Mouse (Mus musculus): ENCODE results near the gene Kcnip3. TPM values are rescaled to one million over a fixed set of nuclear protein-coding genes. Genes with fewer than 3 reads are reported as not detected.

Kcnip3 gene
- polyA plus RNA-seq, 1 experiment from 2014 or later, result 0.31 TPM

DNA sequence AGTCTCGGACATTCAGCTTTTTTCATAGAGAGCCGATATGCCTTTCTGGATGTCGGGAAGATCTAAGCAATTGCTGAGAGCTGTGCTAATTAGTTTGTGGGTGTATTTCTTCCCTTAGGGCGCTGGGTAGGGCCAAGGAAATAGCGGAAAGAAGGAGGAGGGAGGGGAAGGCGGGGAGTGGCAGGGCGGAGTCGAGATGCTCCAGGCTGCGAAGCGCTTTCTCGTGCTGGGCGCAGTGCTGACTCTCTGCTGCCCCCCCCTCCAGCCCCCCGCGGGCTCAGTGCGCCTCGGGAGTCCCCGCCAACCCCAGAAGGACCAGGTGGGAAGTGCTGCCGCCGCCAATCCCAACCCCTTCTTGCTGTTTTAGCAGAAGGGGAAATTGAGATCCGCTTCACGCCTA lies 38.9 kb downstream of the Kcnip3 start:
- WGBS (ENCODE audit: insufficient replicate concordance), result under 1% methylated on average over 15 of the region's 21 CpGs
- Histone ChIP-seq H3K27ac (ENCODE audit: low read length) (no peak overlapping the region), H3K4me2 (ENCODE audit: low read depth, low read length) (peak overlapping the region; percentile 57), H3K9me3 (replicated peaks; ENCODE audit: control insufficient read depth, low read length) (no peaks in the 10 kb centered on the region), H3K27me3 (ENCODE audit: control insufficient read depth, insufficient read depth, low read depth, low read length) (peaks cover 59% of the 10 kb centered on the region), H3K36me3 (ENCODE audit: control insufficient read depth, insufficient read depth) (no peaks in the 10 kb centered on the region), H3K4me1 (ENCODE audit: control insufficient read depth, low read depth, low read length) (peaks cover 2% of the 10 kb centered on the region), H3K4me3 (ENCODE audit: low read depth, low read length) (peak overlapping the region; percentile 41), H3K9ac (ENCODE audit: low read depth, low read length) (no peak overlapping the region)
- no peak for ATAC-seq (ENCODE audit: low read depth)

DNA sequence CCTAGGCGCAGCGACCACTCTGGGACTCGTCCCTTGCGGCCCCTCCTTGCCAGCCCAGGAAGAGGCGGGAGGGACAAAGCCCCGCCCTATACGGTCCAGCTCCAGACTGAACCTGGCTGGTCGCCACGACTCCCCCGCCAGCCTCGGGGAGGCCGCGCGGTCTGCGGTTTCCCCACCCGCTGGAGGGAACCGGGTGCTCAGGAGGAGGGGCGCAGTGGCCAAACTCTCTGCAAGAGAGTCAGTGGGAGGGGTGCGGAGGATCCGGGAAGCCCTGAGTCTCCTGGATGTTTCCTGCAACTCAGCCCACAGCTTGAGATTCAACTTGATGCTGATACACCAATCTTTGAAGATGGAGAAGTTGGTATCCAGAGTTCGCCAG lies 39.4 kb downstream of the Kcnip3 start:
- H3K4me1 ChIP-seq (ENCODE audit: control insufficient read depth, low read depth, low read length), result peaks cover 2% of the 10 kb centered on the region
- H3K9me3 ChIP-seq (replicated peaks; ENCODE audit: control insufficient read depth, low read length), result no peaks in the 10 kb centered on the region
- H3K27ac ChIP-seq (ENCODE audit: low read length), result no peak overlapping the region
- peak; percentile 44 for ATAC-seq (ENCODE audit: low read depth)
- peak overlapping the region; percentile 57 for H3K4me2 ChIP-seq (ENCODE audit: low read depth, low read length)
- no peaks in the 10 kb centered on the region for H3K36me3 ChIP-seq (ENCODE audit: control insufficient read depth, insufficient read depth)
- no peak overlapping the region for H3K9ac ChIP-seq (ENCODE audit: low read depth, low read length)
- under 1% methylated on average over 21 of the region's 21 CpGs for WGBS (ENCODE audit: insufficient replicate concordance)
- peak overlapping the region; percentile 41 for H3K4me3 ChIP-seq (ENCODE audit: low read depth, low read length)
- peaks cover 59% of the 10 kb centered on the region for H3K27me3 ChIP-seq (ENCODE audit: control insufficient read depth, insufficient read depth, low read depth, low read length)

DNA sequence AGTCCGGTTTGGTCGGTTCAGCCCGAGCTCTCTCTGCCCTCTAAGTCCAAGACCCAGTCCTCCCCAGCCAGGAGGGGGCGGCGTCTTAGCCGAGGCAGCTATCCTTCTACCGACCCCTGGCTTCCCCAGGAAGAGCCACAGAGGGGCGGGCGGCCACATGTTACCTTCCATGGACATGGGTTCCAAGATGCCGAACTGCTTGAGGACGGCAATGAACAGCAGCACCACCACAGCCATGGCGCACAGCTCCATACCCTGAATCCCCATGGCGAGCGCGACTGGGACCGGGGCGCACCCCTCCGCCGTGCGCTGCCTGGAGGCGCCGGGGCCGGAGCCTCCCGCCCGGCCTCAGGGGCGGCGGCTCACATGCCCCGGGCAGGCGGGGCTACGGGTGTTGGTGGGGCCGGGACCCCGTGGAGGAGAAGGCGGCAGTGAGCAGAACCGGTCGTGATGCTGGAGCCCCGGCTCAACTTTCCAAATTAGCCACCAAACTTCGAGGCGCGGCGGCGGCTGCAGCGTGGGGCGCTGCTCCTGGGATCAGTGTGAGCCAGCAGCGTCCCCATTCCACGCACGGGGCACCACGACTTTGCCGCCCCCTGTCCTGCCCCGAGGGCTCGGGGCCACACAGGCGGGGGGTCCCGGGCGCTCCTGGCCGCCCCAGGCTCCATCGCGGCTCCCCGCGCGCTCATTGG lies 39.9 kb downstream of the Kcnip3 start:
- peak overlapping the region; percentile 57 for H3K4me2 ChIP-seq (ENCODE audit: low read depth, low read length)

DNA sequence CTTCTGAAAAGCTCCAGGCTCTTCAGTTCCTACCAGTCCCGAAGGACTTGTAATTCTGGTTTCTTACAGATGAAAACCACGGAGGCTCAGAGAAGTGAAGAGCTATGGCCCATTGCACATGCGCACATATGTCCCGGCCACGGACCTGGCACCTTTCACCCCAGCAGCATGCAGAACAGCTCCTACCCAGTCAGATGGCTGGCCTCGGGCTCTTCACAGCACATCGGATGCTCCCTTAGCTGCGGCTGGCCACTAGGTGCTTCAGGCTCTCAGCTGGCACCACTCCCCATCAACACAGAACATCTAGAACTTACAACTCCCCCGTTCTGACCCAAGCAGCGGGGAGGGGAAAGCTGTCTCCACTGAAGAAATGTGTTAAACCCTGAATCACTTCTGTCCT lies 42.1 kb downstream of the Kcnip3 start:
- 53% methylated on average over 10 of the region's 10 CpGs for WGBS (ENCODE audit: insufficient replicate concordance)
- no peak overlapping the region for H3K4me3 ChIP-seq (ENCODE audit: low read depth, low read length)

More for the DNA sequence above, 39.9 kb downstream of the Kcnip3 start:
- H3K9me3 ChIP-seq (replicated peaks; ENCODE audit: control insufficient read depth, low read length), result no peaks in the 10 kb centered on the region
- H3K27ac ChIP-seq (ENCODE audit: low read length), result no peak overlapping the region
- no peak for ATAC-seq (ENCODE audit: low read depth)
- no peak overlapping the region for H3K9ac ChIP-seq (ENCODE audit: low read depth, low read length)
- H3K4me3 ChIP-seq (ENCODE audit: low read depth, low read length), result peak overlapping the region; percentile 41
- H3K36me3 ChIP-seq (ENCODE audit: control insufficient read depth, insufficient read depth), result no peaks in the 10 kb centered on the region
- WGBS (ENCODE audit: insufficient replicate concordance), result 1% methylated on average over 56 of the region's 59 CpGs
- H3K27me3 ChIP-seq (ENCODE audit: control insufficient read depth, insufficient read depth, low read depth, low read length), result peaks cover 59% of the 10 kb centered on the region
- H3K4me1 ChIP-seq (ENCODE audit: control insufficient read depth, low read depth, low read length), result peaks cover 2% of the 10 kb centered on the region

DNA sequence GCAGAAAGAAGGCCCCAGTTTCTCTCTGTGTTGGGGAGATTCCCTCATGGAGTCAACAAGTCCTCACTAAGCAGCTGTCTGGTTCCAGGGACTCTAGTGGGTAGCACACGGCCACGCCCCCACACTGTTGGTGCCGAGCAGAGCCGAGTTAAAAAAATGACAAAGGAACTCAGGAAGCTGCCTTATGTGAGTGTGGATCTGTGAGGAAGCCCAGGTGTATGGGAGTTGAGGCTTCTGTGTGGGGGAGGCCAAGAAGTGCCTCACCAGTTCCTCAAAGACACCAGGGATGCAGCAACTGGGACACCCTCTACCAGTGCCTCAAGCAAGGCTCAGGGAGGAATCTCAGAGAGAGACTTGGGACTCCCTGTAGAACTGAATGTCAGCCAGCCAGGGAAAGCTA lies 42.7 kb downstream of the Kcnip3 start:
- H3K9ac ChIP-seq (ENCODE audit: low read depth, low read length), result no peak overlapping the region
- WGBS (ENCODE audit: insufficient replicate concordance), result 53% methylated on average over 4 of the region's 4 CpGs
- peaks cover 50% of the 10 kb centered on the region for H3K27me3 ChIP-seq (ENCODE audit: control insufficient read depth, insufficient read depth, low read depth, low read length)
- no peak for ATAC-seq (ENCODE audit: low read depth)
- H3K36me3 ChIP-seq (ENCODE audit: control insufficient read depth, insufficient read depth), result no peaks in the 10 kb centered on the region
- no peaks in the 10 kb centered on the region for H3K9me3 ChIP-seq (replicated peaks; ENCODE audit: control insufficient read depth, low read length)
- peaks cover 2% of the 10 kb centered on the region for H3K4me1 ChIP-seq (ENCODE audit: control insufficient read depth, low read depth, low read length)
- H3K4me3 ChIP-seq (ENCODE audit: low read depth, low read length), result no peak overlapping the region
- no peak overlapping the region for H3K4me2 ChIP-seq (ENCODE audit: low read depth, low read length)
- H3K27ac ChIP-seq (ENCODE audit: low read length), result no peak overlapping the region

More for the DNA sequence above, 42.1 kb downstream of the Kcnip3 start:
- Histone ChIP-seq H3K27me3 (ENCODE audit: control insufficient read depth, insufficient read depth, low read depth, low read length) (peaks cover 56% of the 10 kb centered on the region), H3K9ac (ENCODE audit: low read depth, low read length) (no peak overlapping the region), H3K27ac (ENCODE audit: low read length) (no peak overlapping the region), H3K9me3 (replicated peaks; ENCODE audit: control insufficient read depth, low read length) (no peaks in the 10 kb centered on the region), H3K4me1 (ENCODE audit: control insufficient read depth, low read depth, low read length) (peaks cover 2% of the 10 kb centered on the region), H3K4me2 (ENCODE audit: low read depth, low read length) (no peak overlapping the region), H3K36me3 (ENCODE audit: control insufficient read depth, insufficient read depth) (no peaks in the 10 kb centered on the region)
- no peak for ATAC-seq (ENCODE audit: low read depth)

DNA sequence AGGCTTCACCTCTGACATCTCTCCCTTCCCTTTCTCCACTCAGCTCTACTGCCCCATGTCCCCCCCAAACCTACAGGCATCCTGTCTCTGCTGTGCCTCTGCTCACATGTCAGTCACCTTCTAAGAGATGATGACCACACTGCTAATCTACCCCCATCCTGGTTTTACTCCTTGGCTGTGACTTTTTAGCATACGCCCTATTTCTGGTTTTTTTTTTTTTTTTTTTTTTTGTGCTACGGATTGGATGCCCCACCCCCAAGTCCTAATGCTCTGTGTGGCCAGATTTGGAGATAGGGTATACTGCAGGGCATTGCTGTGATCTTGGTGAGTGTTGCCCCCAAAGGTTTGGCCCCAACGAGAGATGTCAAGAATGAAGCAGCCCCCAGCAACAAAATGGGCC lies 49.6 kb downstream of the Kcnip3 start:
- Histone ChIP-seq H3K27me3 (ENCODE audit: control insufficient read depth, insufficient read depth, low read depth, low read length) (no peaks in the 10 kb centered on the region), H3K4me3 (ENCODE audit: low read depth, low read length) (no peak overlapping the region), H3K9ac (ENCODE audit: low read depth, low read length) (no peak overlapping the region), H3K4me2 (ENCODE audit: low read depth, low read length) (no peak overlapping the region), H3K27ac (ENCODE audit: low read length) (no peak overlapping the region), H3K4me1 (ENCODE audit: control insufficient read depth, low read depth, low read length) (no peaks in the 10 kb centered on the region), H3K36me3 (ENCODE audit: control insufficient read depth, insufficient read depth) (no peaks in the 10 kb centered on the region), H3K9me3 (replicated peaks; ENCODE audit: control insufficient read depth, low read length) (no peaks in the 10 kb centered on the region)
- no peak for ATAC-seq (ENCODE audit: low read depth)
- WGBS (ENCODE audit: insufficient replicate concordance), result 40% methylated on average over 3 of the region's 3 CpGs

DNA sequence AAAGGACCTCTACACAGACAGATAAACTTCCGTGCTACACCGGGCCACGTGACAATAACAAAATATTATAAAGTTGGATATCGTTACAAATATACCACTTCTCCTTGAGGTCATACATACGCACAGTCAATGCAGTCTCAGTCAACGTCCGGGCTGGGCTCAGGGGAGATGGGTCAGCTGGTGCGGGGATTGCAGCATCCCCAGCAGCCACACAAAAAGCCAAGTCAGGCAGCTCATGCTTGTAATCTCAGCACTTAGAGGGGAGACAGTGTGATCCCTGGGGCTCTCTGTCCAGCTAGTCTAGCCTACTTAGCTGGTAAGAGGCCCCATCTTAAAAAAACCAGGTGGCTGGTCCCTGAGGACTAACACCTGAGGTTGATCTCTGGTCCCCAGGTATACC lies 50.6 kb downstream of the Kcnip3 start:
- H3K9ac ChIP-seq (ENCODE audit: low read depth, low read length), result no peak overlapping the region
- no peak overlapping the region for H3K27ac ChIP-seq (ENCODE audit: low read length)
- no peaks in the 10 kb centered on the region for H3K9me3 ChIP-seq (replicated peaks; ENCODE audit: control insufficient read depth, low read length)
- H3K4me3 ChIP-seq (ENCODE audit: low read depth, low read length), result no peak overlapping the region
- H3K4me1 ChIP-seq (ENCODE audit: control insufficient read depth, low read depth, low read length), result no peaks in the 10 kb centered on the region
- ATAC-seq (ENCODE audit: low read depth), result no peak
- no peaks in the 10 kb centered on the region for H3K27me3 ChIP-seq (ENCODE audit: control insufficient read depth, insufficient read depth, low read depth, low read length)
- no peak overlapping the region for H3K4me2 ChIP-seq (ENCODE audit: low read depth, low read length)
- 63% methylated on average over 8 of the region's 8 CpGs for WGBS (ENCODE audit: insufficient replicate concordance)
- no peaks in the 10 kb centered on the region for H3K36me3 ChIP-seq (ENCODE audit: control insufficient read depth, insufficient read depth)

DNA sequence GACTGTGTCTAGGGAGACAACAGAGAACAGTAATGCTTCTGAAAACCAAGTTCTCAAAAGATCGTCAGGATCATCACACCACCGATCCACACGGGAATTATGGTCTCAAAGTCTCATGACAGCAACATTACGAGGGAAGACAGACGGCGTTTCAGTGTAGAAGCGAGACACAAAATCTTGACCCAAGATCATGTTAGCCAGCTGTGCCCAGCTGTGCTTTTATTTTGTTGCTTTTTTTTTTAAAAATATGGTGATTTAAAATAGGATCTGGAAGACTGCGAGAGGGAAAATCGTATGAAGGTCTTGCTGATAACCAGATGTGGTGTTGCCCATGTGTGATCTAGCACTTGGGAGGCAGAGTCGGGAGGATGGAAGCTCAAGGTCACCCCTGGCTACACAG lies 51.2 kb downstream of the Kcnip3 start:
- H3K4me2 ChIP-seq (ENCODE audit: low read depth, low read length), result no peak overlapping the region
- no peak overlapping the region for H3K4me3 ChIP-seq (ENCODE audit: low read depth, low read length)
- H3K9me3 ChIP-seq (replicated peaks; ENCODE audit: control insufficient read depth, low read length), result no peaks in the 10 kb centered on the region
- 72% methylated on average over 10 of the region's 10 CpGs for WGBS (ENCODE audit: insufficient replicate concordance)
- no peak overlapping the region for H3K27ac ChIP-seq (ENCODE audit: low read length)
- H3K27me3 ChIP-seq (ENCODE audit: control insufficient read depth, insufficient read depth, low read depth, low read length), result no peaks in the 10 kb centered on the region
- H3K4me1 ChIP-seq (ENCODE audit: control insufficient read depth, low read depth, low read length), result no peaks in the 10 kb centered on the region
- no peak overlapping the region for H3K9ac ChIP-seq (ENCODE audit: low read depth, low read length)
- H3K36me3 ChIP-seq (ENCODE audit: control insufficient read depth, insufficient read depth), result no peaks in the 10 kb centered on the region
- no peak for ATAC-seq (ENCODE audit: low read depth)

DNA sequence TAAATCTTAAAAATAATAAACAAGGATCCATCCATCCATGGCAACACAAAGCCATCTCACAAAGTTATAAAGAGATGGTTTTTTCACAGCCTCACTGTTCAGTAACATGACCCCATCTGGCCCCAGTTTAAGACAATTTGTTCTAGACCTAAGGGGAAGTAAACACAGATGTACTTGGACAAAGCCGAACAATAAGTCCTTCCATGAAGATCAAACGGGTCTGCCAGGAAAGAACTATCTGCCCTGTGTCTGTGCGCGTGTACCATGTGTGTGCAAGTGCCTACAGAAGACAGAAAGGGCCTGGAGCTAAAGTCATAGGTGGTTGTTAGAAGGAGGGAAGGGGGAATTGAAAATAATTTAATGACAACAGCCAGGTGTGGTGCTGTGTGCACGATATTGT lies 51.7 kb downstream of the Kcnip3 start:
- Histone ChIP-seq H3K4me1 (ENCODE audit: control insufficient read depth, low read depth, low read length) (no peaks in the 10 kb centered on the region), H3K4me3 (ENCODE audit: low read depth, low read length) (no peak overlapping the region), H3K27me3 (ENCODE audit: control insufficient read depth, insufficient read depth, low read depth, low read length) (no peaks in the 10 kb centered on the region), H3K9me3 (replicated peaks; ENCODE audit: control insufficient read depth, low read length) (no peaks in the 10 kb centered on the region), H3K9ac (ENCODE audit: low read depth, low read length) (no peak overlapping the region), H3K36me3 (ENCODE audit: control insufficient read depth, insufficient read depth) (no peaks in the 10 kb centered on the region), H3K27ac (ENCODE audit: low read length) (no peak overlapping the region), H3K4me2 (ENCODE audit: low read depth, low read length) (no peak overlapping the region)
- 71% methylated on average over 5 of the region's 5 CpGs for WGBS (ENCODE audit: insufficient replicate concordance)
- ATAC-seq (ENCODE audit: low read depth), result no peak

All from liver, embryonic 16.5 days (tissue).